Mouse (Mus musculus) heart, adult 2 months (tissue): ENCODE data around the gene Ttll6.

Experiments used
- CTCF ChIP-seq: fragments of 200-600 bp; IDR thresholded peaks from 2 replicates; pipeline ENCODE4 v1.8.1; 2022; ENCODE audit warnings: antibody characterized with exemption, mild to moderate bottlenecking, moderate library complexity
- EP300 ChIP-seq: fragments of 200-500 bp; IDR thresholded peaks from 2 replicates; pipeline ENCODE4 v1.6.1; 2011; ENCODE audit warnings: low read depth, low read length, control low read depth; ENCODE audit not compliant: insufficient read depth
- POLR2A ChIP-seq: fragments of 200-500 bp; IDR thresholded peaks from 2 replicates; pipeline ENCODE4 v1.6.1; 2011; ENCODE audit warnings: mild to moderate bottlenecking, low read depth, low read length, control low read depth; ENCODE audit not compliant: insufficient read depth

DNA sequence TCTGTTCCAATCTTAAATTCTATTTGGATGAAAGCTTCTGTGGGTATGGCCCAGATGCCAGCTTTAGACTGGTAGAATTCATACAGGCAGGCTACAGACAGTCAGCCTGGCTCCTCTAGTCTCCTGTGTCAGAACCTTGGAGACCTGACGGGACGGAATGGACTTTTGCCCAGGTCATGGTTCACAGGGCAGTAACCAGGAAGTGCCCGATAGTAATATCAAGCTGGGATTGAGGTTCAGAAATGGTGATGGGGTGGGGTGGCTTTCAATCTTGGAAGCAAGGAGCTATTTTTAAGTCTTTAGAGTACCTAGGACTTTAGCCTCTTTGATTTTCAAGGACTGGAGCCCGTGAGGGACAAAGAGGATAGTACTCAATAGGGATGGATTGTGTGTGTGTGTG is 53.7 kb downstream of the Ttll6 start:
- TF ChIP-seq POLR2A (no peak), EP300 (no peak), CTCF (no peak)
